Mouse (Mus musculus) cerebellum, adult 11 months (tissue): Measurements from ENCODE around the gene Cbx5.
"Not testable (repeated sequence)": the region's sequence is repeated elsewhere in the genome, so short reads cannot be mapped to it uniquely, and the experiment has no call there.

ENCODE experiments used
- DNase-seq: peaks from one replicate; pipeline ENCODE4 v3.0.0; 2022

Cbx5 gene

GRCm38 (mm10) chr15:103239685-103240159, at the start of gene Cbx5:
Cbx5 (minus strand) TSS chr15:103239816.
- DNase-seq: peak; percentile 98

- DNase-seq: peak; percentile 21
Measured at GRCm38 (mm10) chr15:103285778-103286417, 46.3 kb upstream of the Cbx5 start.

GRCm38 (mm10) chr15:103284647-103285046, 45.0 kb upstream of the Cbx5 start:
- no peak for DNase-seq

GRCm38 (mm10) chr15:103284066-103284465, 44.5 kb upstream of the Cbx5 start:
- peak; percentile 22 for DNase-seq

GRCm38 (mm10) chr15:103281465-103282205, 42.0 kb upstream of the Cbx5 start:
- DNase-seq: no peak

GRCm38 (mm10) chr15:103280817-103281464, 41.3 kb upstream of the Cbx5 start:
- DNase-seq: no peak

GRCm38 (mm10) chr15:103279750-103280149, 40.1 kb upstream of the Cbx5 start:
- no peak for DNase-seq

GRCm38 (mm10) chr15:103277949-103278348, 38.3 kb upstream of the Cbx5 start:
- DNase-seq: no peak

GRCm38 (mm10) chr15:103275943-103276342, 36.3 kb upstream of the Cbx5 start:
- DNase-seq: not testable (repeated sequence)

- DNase-seq: peak; percentile 93
Measured at GRCm38 (mm10) chr15:103272419-103273279, 33.0 kb upstream of the Cbx5 start, which contains the start of gene Copz1. Copz1 (plus strand) TSS chr15:103272714.

GRCm38 (mm10) chr15:103268903-103269302, 29.3 kb upstream of the Cbx5 start:
- DNase-seq: no peak

- DNase-seq: no peak
Measured at GRCm38 (mm10) chr15:103264794-103265193, 25.2 kb upstream of the Cbx5 start.

- DNase-seq: no peak
Measured at GRCm38 (mm10) chr15:103259989-103260388, 20.4 kb upstream of the Cbx5 start.

- no peak for DNase-seq
Measured at GRCm38 (mm10) chr15:103259162-103259561, 19.5 kb upstream of the Cbx5 start.

GRCm38 (mm10) chr15:103257790-103258728, 18.4 kb upstream of the Cbx5 start, which contains the start of gene Nfe2:
Nfe2 (minus strand) TSS chr15:103258403.
- no peak for DNase-seq

GRCm38 (mm10) chr15:103256210-103256986, 16.8 kb upstream of the Cbx5 start:
- DNase-seq: no peak

GRCm38 (mm10) chr15:103255169-103255568, 15.6 kb upstream of the Cbx5 start:
- DNase-seq: no peak

- no peak for DNase-seq
Measured at GRCm38 (mm10) chr15:103253352-103253751, 13.7 kb upstream of the Cbx5 start.

- no peak for DNase-seq
Measured at GRCm38 (mm10) chr15:103252660-103253059, 13.0 kb upstream of the Cbx5 start.

GRCm38 (mm10) chr15:103251595-103251994, 12.0 kb upstream of the Cbx5 start:
- no peak for DNase-seq
